Mouse (Mus musculus): ENCODE results near the gene Csrp2. TPM values are rescaled to one million over a fixed set of nuclear protein-coding genes. Genes with fewer than 3 reads are reported as not detected.

The Csrp2 gene
- polyA plus RNA-seq, 1 experiment from 2014 or later, result 130 TPM

- no peak overlapping the region for H3K4me2 ChIP-seq
- no peaks in the 10 kb centered on the region for H3K9me3 ChIP-seq
- H3K4me1 ChIP-seq, result peaks cover 3% of the 10 kb centered on the region; the same call in 1 of the 2 replicates
- H3K4me3 ChIP-seq, result no peak overlapping the region
- H3K27ac ChIP-seq, result no peak overlapping the region
- no peaks in the 10 kb centered on the region for H3K27me3 ChIP-seq
- no peak overlapping the region for H3K9ac ChIP-seq
- H3K36me3 ChIP-seq, result peaks cover 24% of the 10 kb centered on the region
- 79% methylated on average over 4 of the region's 4 CpGs for whole genome bisulfite sequencing
- no peak for ATAC-seq (ENCODE audit: insufficient number of reproducible peaks, low FRiP score, low TSS enrichment, low read depth)
Measured at GRCm38 (mm10) chr10:110951748-110952147, 32.2 kb downstream of the Csrp2 start.

DNA sequence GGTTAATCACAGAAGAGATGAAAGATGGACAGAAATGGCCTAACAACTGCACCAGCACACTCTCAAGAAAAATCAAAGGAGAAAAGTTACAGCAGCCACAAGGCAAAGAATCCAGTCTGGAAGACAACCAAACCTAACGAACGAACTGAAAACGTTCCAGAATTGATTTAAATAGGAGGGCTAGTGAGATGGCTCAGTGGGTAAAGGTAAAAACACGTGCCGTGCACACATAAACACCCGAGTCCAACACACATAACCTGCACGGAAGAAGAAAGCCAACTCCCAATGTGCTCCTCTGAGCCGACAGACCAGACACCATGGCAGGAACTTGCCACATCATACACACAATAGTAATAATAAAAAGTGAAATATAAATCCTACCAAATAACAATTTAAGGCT, 32.7 kb downstream of the Csrp2 start:
- H3K4me3 ChIP-seq, result no peak overlapping the region
- no peaks in the 10 kb centered on the region for H3K27me3 ChIP-seq
- ATAC-seq (ENCODE audit: insufficient number of reproducible peaks, low FRiP score, low TSS enrichment, low read depth), result no peak
- H3K9me3 ChIP-seq, result no peaks in the 10 kb centered on the region
- WGBS, result 68% methylated on average over 8 of the region's 8 CpGs
- H3K27ac ChIP-seq, result peak overlapping the region; percentile 63
- H3K36me3 ChIP-seq, result peaks cover 29% of the 10 kb centered on the region
- no peak overlapping the region for H3K9ac ChIP-seq
- peaks cover 3% of the 10 kb centered on the region; the same call in 1 of the 2 replicates for H3K4me1 ChIP-seq
- H3K4me2 ChIP-seq, result no peak overlapping the region

DNA sequence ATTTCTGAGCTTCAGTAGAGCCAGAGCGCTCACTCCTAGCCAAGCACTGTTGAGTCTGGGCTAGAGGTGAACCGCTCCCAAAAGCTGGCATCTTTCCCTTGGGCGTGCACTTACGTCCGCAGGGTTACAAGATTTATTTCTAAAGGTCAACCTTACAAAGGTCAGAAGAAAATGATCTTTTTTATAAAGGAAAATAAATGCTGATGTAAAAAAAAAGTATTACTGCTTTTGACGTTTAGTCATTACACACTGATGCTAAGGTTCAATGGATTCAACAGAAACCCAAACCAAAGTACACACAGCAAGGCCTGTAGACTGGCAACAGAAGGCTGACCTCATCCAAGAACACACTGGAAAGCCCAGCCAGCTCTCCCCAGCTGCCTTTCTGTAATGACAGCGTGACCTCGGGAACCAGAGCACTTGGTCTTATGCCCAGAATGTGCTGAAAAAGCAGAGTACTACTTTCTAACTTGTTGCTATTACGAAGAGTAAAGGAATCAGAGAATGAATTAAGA, 33.4 kb downstream of the Csrp2 start:
- no peaks in the 10 kb centered on the region for H3K27me3 ChIP-seq
- peak overlapping the region; percentile 63 for H3K27ac ChIP-seq
- H3K4me3 ChIP-seq, result no peak overlapping the region
- H3K9ac ChIP-seq, result no peak overlapping the region
- no peak overlapping the region for H3K4me2 ChIP-seq
- no peaks in the 10 kb centered on the region for H3K9me3 ChIP-seq
- H3K36me3 ChIP-seq, result peaks cover 27% of the 10 kb centered on the region
- peaks cover 3% of the 10 kb centered on the region; the same call in 1 of the 2 replicates for H3K4me1 ChIP-seq
- 59% methylated on average over 9 of the region's 9 CpGs for WGBS
- peak; percentile 88 for ATAC-seq (ENCODE audit: insufficient number of reproducible peaks, low FRiP score, low TSS enrichment, low read depth)

GRCm38 (mm10) chr10:110958879-110959278, 39.3 kb downstream of the Csrp2 start:
- no peak for ATAC-seq (ENCODE audit: insufficient number of reproducible peaks, low FRiP score, low TSS enrichment, low read depth)
- H3K9me3 ChIP-seq, result no peaks in the 10 kb centered on the region
- peaks cover 32% of the 10 kb centered on the region for H3K36me3 ChIP-seq
- 94% methylated on average over 6 of the region's 6 CpGs for WGBS
- no peak overlapping the region for H3K4me3 ChIP-seq
- H3K4me1 ChIP-seq, result no peaks in the 10 kb centered on the region
- no peak overlapping the region for H3K27ac ChIP-seq
- no peak overlapping the region for H3K4me2 ChIP-seq
- no peaks in the 10 kb centered on the region for H3K27me3 ChIP-seq
- no peak overlapping the region for H3K9ac ChIP-seq

DNA sequence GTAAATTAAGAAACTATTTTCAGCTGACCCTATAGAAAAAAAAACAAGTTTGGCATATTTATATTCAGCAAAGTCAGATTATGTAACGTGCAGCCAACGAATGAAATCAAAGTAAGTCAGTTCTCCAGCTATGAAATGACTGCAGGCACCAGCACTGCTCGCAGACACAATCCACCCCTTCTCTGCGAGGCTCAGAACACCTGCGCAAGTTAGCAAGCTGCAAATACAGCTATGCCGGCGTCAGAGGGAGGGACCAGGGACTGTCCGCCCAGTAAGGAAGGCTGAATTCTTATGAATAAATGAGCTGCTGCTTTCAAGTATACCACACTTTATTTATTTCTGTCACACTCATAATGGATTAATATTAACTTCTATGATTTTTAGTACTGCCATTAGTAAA, 40.2 kb downstream of the Csrp2 start:
- H3K36me3 ChIP-seq, result peaks cover 31% of the 10 kb centered on the region
- no peaks in the 10 kb centered on the region for H3K4me1 ChIP-seq
- WGBS, result 87% methylated on average over 8 of the region's 8 CpGs
- H3K9ac ChIP-seq, result no peak overlapping the region
- no peak overlapping the region for H3K4me2 ChIP-seq
- H3K4me3 ChIP-seq, result no peak overlapping the region
- H3K9me3 ChIP-seq, result no peaks in the 10 kb centered on the region
- H3K27me3 ChIP-seq, result no peaks in the 10 kb centered on the region
- H3K27ac ChIP-seq, result no peak overlapping the region
- ATAC-seq (ENCODE audit: insufficient number of reproducible peaks, low FRiP score, low TSS enrichment, low read depth), result no peak

DNA sequence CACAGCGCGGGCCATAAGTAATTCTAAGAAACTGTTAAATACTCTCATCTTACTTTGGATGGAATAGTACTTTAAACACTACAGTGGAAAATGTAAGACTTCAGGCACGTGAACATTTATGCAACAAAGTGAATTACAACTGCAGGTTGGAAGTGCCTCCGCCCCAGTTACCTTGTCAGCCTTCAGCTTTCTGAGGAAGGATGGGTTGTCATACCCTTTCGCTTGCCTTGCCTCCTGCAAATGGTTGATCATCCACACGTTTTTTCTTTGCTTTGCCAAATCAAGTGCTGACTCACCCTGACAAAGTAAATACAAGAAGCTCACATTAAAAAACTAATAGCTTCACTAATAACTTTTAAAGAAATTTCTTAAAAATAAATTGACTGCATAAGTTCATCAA, 41.3 kb downstream of the Csrp2 start:
- no peak for ATAC-seq (ENCODE audit: insufficient number of reproducible peaks, low FRiP score, low TSS enrichment, low read depth)
- H3K27ac ChIP-seq, result no peak overlapping the region
- no peaks in the 10 kb centered on the region for H3K9me3 ChIP-seq
- no peaks in the 10 kb centered on the region for H3K27me3 ChIP-seq
- WGBS, result 87% methylated on average over 6 of the region's 6 CpGs
- H3K4me3 ChIP-seq, result no peak overlapping the region
- no peak overlapping the region for H3K4me2 ChIP-seq
- H3K4me1 ChIP-seq, result no peaks in the 10 kb centered on the region
- peaks cover 24% of the 10 kb centered on the region for H3K36me3 ChIP-seq
- no peak overlapping the region for H3K9ac ChIP-seq

DNA sequence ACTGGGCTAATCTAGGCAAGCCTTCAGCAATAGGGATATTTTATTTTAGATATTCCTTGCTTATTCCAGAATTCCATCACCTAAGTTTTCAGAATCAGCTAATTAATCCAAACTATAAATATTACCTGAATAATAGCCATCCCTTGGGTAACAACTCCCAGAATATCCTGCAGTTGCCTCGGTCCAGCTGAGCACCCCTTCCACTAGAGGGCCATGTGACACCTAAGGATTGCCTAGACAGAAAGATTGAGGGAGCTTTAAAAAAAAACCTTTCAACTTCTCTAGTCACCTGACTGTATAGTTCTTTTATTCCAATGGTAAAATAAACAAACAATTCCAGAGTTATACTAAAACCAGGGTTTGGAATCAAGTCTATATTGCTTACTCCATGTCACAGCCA, 42.6 kb downstream of the Csrp2 start:
- Histone ChIP-seq H3K27ac (no peak overlapping the region), H3K27me3 (no peaks in the 10 kb centered on the region), H3K4me2 (no peak overlapping the region), H3K4me1 (no peaks in the 10 kb centered on the region), H3K9ac (no peak overlapping the region), H3K9me3 (no peaks in the 10 kb centered on the region), H3K4me3 (no peak overlapping the region), H3K36me3 (peaks cover 24% of the 10 kb centered on the region)
- no peak for ATAC-seq (ENCODE audit: insufficient number of reproducible peaks, low FRiP score, low TSS enrichment, low read depth)
- WGBS, result 34% methylated on average over 1 of the region's 1 CpGs

DNA sequence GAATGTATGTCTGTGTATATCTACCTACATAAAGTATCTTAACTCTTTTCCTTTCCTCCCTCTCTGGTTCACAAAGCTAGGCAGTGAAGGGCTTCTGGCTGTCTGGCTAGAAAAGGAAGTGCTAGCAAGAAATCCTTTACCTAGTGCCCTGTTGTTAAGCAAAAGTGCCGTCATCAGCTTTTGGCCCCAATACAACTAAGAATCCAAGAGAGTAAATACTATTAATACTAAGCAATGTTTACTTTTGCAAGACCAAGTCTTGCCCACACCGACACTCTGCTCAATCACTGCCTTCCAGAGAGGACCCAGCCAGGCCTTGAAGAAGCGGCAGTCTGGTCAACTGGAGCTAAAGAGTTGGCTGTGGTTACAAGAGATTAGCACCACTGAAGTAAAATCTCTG, 51.5 kb downstream of the Csrp2 start:
- Histone ChIP-seq H3K4me1 (no peaks in the 10 kb centered on the region), H3K27ac (no peak overlapping the region), H3K9ac (no peak overlapping the region), H3K27me3 (no peaks in the 10 kb centered on the region), H3K4me2 (no peak overlapping the region), H3K9me3 (no peaks in the 10 kb centered on the region), H3K36me3 (peaks cover 31% of the 10 kb centered on the region), H3K4me3 (no peak overlapping the region)
- ATAC-seq (ENCODE audit: insufficient number of reproducible peaks, low FRiP score, low TSS enrichment, low read depth), result no peak
- WGBS, result 83% methylated on average over 3 of the region's 3 CpGs

DNA sequence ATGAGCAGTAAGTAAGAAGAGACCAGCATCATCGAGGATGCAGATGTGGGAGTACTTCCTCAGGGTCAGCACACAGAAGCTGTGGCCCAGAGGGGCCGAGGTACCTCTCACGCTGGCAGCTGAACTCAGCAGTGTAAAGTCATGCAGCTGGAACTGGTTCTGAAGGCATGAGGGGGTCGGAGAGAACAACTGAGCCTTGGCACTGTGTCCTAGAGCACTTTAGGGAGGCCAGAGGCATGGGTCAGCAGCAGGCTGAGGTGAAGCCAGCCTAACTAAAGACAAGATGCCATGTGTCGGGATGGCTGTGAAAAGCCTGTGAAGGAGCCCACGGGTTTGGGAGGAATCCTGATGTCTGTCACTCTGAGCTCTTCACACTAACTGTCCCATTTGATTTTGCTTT, 51.9 kb downstream of the Csrp2 start:
- no peaks in the 10 kb centered on the region for H3K27me3 ChIP-seq
- WGBS, result 76% methylated on average over 6 of the region's 6 CpGs
- no peak for ATAC-seq (ENCODE audit: insufficient number of reproducible peaks, low FRiP score, low TSS enrichment, low read depth)
- no peak overlapping the region for H3K4me2 ChIP-seq
- no peaks in the 10 kb centered on the region for H3K9me3 ChIP-seq
- H3K4me3 ChIP-seq, result no peak overlapping the region
- H3K36me3 ChIP-seq, result peaks cover 31% of the 10 kb centered on the region
- H3K27ac ChIP-seq, result no peak overlapping the region
- no peaks in the 10 kb centered on the region for H3K4me1 ChIP-seq
- H3K9ac ChIP-seq, result no peak overlapping the region

DNA sequence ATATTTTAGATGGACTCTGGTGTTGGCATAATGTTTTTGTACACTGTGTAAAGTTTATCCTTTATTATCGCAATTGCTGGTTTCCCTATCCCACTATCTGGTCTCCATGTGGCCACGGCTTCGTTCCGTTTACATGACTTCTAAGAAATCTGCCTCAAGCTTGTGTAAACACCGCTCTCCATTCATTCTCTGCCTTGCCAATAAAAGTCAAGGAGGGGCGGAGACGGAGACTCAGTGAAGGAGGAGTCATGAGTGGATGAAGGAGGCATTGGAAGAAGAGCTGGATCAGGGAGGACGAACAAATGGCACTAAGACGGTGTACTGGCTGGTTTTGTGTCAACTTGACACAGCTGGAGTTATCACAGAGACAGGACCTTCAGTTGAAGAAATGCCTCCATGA, 52.4 kb downstream of the Csrp2 start:
- WGBS, result 64% methylated on average over 9 of the region's 9 CpGs
- H3K36me3 ChIP-seq, result peaks cover 29% of the 10 kb centered on the region
- H3K9me3 ChIP-seq, result no peaks in the 10 kb centered on the region
- no peak for ATAC-seq (ENCODE audit: insufficient number of reproducible peaks, low FRiP score, low TSS enrichment, low read depth)
- no peak overlapping the region for H3K4me2 ChIP-seq
- H3K9ac ChIP-seq, result no peak overlapping the region
- no peak overlapping the region for H3K27ac ChIP-seq
- no peak overlapping the region for H3K4me3 ChIP-seq
- no peaks in the 10 kb centered on the region for H3K27me3 ChIP-seq
- H3K4me1 ChIP-seq, result no peaks in the 10 kb centered on the region

DNA sequence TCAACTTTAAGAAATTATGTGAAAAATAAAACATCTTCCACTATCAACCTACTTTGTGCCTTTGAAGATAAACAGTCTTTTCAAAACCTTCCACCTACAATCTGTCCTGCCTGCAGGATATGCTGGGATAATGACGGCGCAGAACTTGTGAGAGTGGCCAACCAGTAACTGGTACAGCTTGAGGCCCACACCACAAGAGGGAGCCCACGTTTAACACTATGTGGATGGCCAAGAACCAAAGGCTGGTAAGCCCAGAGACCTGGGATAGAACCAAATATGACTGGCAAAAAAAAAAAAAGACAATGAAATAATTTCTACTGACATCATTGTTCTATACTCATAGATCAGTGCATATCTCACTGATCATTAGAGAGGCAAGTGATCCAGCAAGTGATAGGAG, 54.9 kb downstream of the Csrp2 start:
- 52% methylated on average over 3 of the region's 3 CpGs for WGBS
- Histone ChIP-seq H3K27ac (no peak overlapping the region), H3K36me3 (peaks cover 24% of the 10 kb centered on the region; the same call in 1 of the 2 replicates), H3K27me3 (no peaks in the 10 kb centered on the region), H3K4me3 (no peak overlapping the region), H3K9me3 (no peaks in the 10 kb centered on the region), H3K9ac (no peak overlapping the region), H3K4me1 (no peaks in the 10 kb centered on the region), H3K4me2 (no peak overlapping the region)
- no peak for ATAC-seq (ENCODE audit: insufficient number of reproducible peaks, low FRiP score, low TSS enrichment, low read depth)

DNA sequence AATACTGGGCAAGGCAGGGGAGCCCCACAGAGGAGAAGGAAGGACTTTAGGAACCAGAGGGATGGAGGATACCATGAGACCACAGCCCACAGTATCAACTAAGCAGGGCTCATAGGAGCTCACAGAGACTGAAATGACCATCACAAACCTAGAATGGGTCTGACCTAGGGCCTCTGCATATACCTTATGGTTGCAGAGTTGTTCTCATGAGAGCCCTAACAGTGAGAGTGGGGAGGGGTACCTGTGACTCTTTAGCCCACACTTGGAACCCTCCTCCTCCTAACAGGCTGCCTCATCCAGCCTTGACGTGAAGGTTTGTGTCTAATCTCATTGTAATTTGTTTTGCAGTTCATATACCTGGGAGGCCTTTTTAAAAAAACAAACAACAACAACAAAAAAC, 55.3 kb downstream of the Csrp2 start:
- whole genome bisulfite sequencing, result 77% methylated on average over 1 of the region's 1 CpGs
- Histone ChIP-seq H3K36me3 (peaks cover 22% of the 10 kb centered on the region; the same call in 1 of the 2 replicates), H3K4me2 (no peak overlapping the region), H3K4me3 (no peak overlapping the region), H3K4me1 (no peaks in the 10 kb centered on the region), H3K27ac (no peak overlapping the region), H3K9ac (no peak overlapping the region), H3K9me3 (no peaks in the 10 kb centered on the region), H3K27me3 (no peaks in the 10 kb centered on the region)
- ATAC-seq (ENCODE audit: insufficient number of reproducible peaks, low FRiP score, low TSS enrichment, low read depth), result no peak

- Histone ChIP-seq H3K4me3 (no peak overlapping the region), H3K36me3 (peaks cover 19% of the 10 kb centered on the region), H3K4me1 (no peaks in the 10 kb centered on the region), H3K9ac (no peak overlapping the region), H3K27ac (no peak overlapping the region), H3K4me2 (no peak overlapping the region), H3K9me3 (no peaks in the 10 kb centered on the region), H3K27me3 (no peaks in the 10 kb centered on the region)
- WGBS, result 4% methylated on average over 1 of the region's 1 CpGs
- no peak for ATAC-seq (ENCODE audit: insufficient number of reproducible peaks, low FRiP score, low TSS enrichment, low read depth)
Measured at GRCm38 (mm10) chr10:110976046-110976445, 56.5 kb downstream of the Csrp2 start.

All from limb, embryonic 15.5 days (tissue).